Comparison of ENCODE assay signal across 12 mouse cellular contexts in the genomic region with DNA sequence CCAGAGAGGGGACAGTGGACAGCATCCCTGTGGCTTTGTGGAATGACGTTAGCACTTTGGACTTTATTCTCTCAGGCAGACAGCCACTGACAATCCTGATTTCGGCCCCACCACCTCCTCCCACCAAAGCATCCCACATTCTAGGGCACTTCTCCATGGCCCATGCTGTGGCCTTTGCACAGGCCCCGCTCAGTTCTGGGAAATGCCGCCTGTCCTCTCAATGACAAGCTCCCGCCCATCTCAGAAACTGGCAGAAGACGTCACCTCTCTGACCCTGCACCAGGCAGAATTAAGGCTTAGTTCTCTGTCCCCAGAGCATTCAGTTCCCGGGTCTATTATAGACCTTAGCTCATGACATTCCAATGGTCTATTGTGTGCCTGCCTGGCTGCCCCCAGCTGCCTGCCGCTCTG. TPM values are rescaled to one million over a fixed set of nuclear protein-coding genes. Genes with fewer than 3 reads are reported as not detected.
DNase-seq lines count a peak whose midpoint lies in the region; ATAC-seq and TF ChIP-seq lines count a peak whose summit lies in the region.
"Had no signal": no experiment of that assay in that cellular context is flagged by ENCODE, and none has a peak within 500 bp of the region (broad histone marks: within the 10 kb centered on the region; RNA-seq: fewer than 3 reads in every experiment).

No protein-coding gene starts in this region.

- DNase-seq in gastrocnemius, adult 2 months = peak; percentile 41
- DNase-seq in gastrocnemius, postnatal 36 days = no peak
- peak; percentile 69 for DNase-seq in embryo, embryonic 9.5 days (ENCODE audit: extremely low spot score)
- peak; percentile 87 for DNase-seq in heart, postnatal 0 days (ENCODE audit: low spot score)
- DNase-seq in layer of hippocampus, postnatal 36 days = no peak
- DNase-seq in cerebellum, adult 11-12 months = no peak
- DNase-seq: gastrocnemius, postnatal 14 days; kidney, adult 11 months; lung, postnatal 36 days had no signal

- TF ChIP-seq CTCF in gastrocnemius, adult 2 months (IDR thresholded peaks at IDR 0.05) = no peak
- no peak for TF ChIP-seq CTCF in heart, postnatal 0 days (IDR thresholded peaks at IDR 0.05; ENCODE audit: low read depth)
- TF ChIP-seq CTCF in intestine, postnatal 0 days (IDR thresholded peaks at IDR 0.05; ENCODE audit: low read depth) = no peak

- peak; percentile 87 for ATAC-seq in heart, postnatal 0 days (ENCODE audit: insufficient read depth, low read depth)
- ATAC-seq in midbrain, embryonic 13.5 days = peak; percentile 67
- no peak for ATAC-seq in intestine, postnatal 0 days

- no peaks in the 10 kb centered on the region for H3K27me3 ChIP-seq in heart, postnatal 0 days (ENCODE audit: control insufficient read depth, insufficient read depth, low read length)
- H3K27me3 ChIP-seq in midbrain, embryonic 13.5 days = no peaks in the 10 kb centered on the region
- H3K27me3 ChIP-seq in intestine, postnatal 0 days (replicated peaks; ENCODE audit: control insufficient read depth, insufficient read depth, low read length) = no peaks in the 10 kb centered on the region
- H3K27me3 ChIP-seq: embryonic facial prominence, embryonic 15.5 days had no signal

- intact Hi-C loops in gastrocnemius, adult 2 months (cut with DNase I) = no loop called here
- intact Hi-C loops in gastrocnemius, postnatal 36 days (cut with DNase I) = no loop called here

- peak overlapping the region; percentile 57 for H3K27ac ChIP-seq in gastrocnemius, adult 2 months
- peak overlapping the region; percentile 88 for H3K27ac ChIP-seq in heart, postnatal 0 days (ENCODE audit: low read depth)
- peak overlapping the region; percentile 58 for H3K27ac ChIP-seq in midbrain, embryonic 13.5 days
- no peak overlapping the region for H3K27ac ChIP-seq in intestine, postnatal 0 days (ENCODE audit: low read depth, low read length)
- H3K27ac ChIP-seq: embryonic facial prominence, embryonic 15.5 days had no signal

- peaks cover 5% of the 10 kb centered on the region; the same call in 1 of the 2 replicates for H3K4me1 ChIP-seq in heart, postnatal 0 days (ENCODE audit: control insufficient read depth, insufficient read depth)
- peaks cover 20% of the 10 kb centered on the region for H3K4me1 ChIP-seq in midbrain, embryonic 13.5 days (replicated peaks)
- H3K4me1 ChIP-seq in intestine, postnatal 0 days (replicated peaks; ENCODE audit: control insufficient read depth, insufficient read depth, low read length) = no peaks in the 10 kb centered on the region

- 18% methylated on average over 8 of the region's 8 CpGs for WGBS in heart, postnatal 0 days
- WGBS in midbrain, embryonic 13.5 days = 4% methylated on average over 8 of the region's 8 CpGs
- WGBS in intestine, postnatal 0 days = 53% methylated on average over 8 of the region's 8 CpGs

- no peak for TF ChIP-seq EP300 in heart, postnatal 0 days (IDR thresholded peaks at IDR 0.05; ENCODE audit: low read depth)

- no peak overlapping the region for H3K4me2 ChIP-seq in heart, postnatal 0 days (ENCODE audit: low read depth, low read length)
- 0 out of 2 replicates have a peak overlapping the region, but pooled peaks have one; percentile 3 for H3K4me2 ChIP-seq in midbrain, embryonic 13.5 days (replicated peaks)
- H3K4me2 ChIP-seq in intestine, postnatal 0 days (replicated peaks; ENCODE audit: low read depth) = no peak overlapping the region
- H3K4me2 ChIP-seq: embryonic facial prominence, embryonic 15.5 days had no signal

- H3K36me3 ChIP-seq in heart, postnatal 0 days (replicated peaks; ENCODE audit: control insufficient read depth, insufficient read depth, low read length) = no peaks in the 10 kb centered on the region
- H3K36me3 ChIP-seq in midbrain, embryonic 13.5 days = no peaks in the 10 kb centered on the region
- no peaks in the 10 kb centered on the region for H3K36me3 ChIP-seq in intestine, postnatal 0 days (ENCODE audit: control insufficient read depth, insufficient read depth)
- H3K36me3 ChIP-seq: embryonic facial prominence, embryonic 15.5 days had no signal

- H3K9ac ChIP-seq in heart, postnatal 0 days (replicated peaks; ENCODE audit: low read depth, low read length) = no peak overlapping the region
- no peak overlapping the region for H3K9ac ChIP-seq in midbrain, embryonic 13.5 days (replicated peaks)
- H3K9ac ChIP-seq in intestine, postnatal 0 days (ENCODE audit: low read depth, low read length) = no peak overlapping the region
- H3K9ac ChIP-seq: embryonic facial prominence, embryonic 15.5 days had no signal

- H3K9me3 ChIP-seq in heart, postnatal 0 days (replicated peaks; ENCODE audit: control insufficient read depth, low read length) = no peaks in the 10 kb centered on the region
- H3K9me3 ChIP-seq in midbrain, embryonic 13.5 days = no peaks in the 10 kb centered on the region
- no peaks in the 10 kb centered on the region for H3K9me3 ChIP-seq in intestine, postnatal 0 days (ENCODE audit: control insufficient read depth)
- H3K9me3 ChIP-seq: embryonic facial prominence, embryonic 15.5 days had no signal

- no peak overlapping the region for H3K4me3 ChIP-seq in gastrocnemius, adult 2 months
- no peak overlapping the region for H3K4me3 ChIP-seq in heart, postnatal 0 days (ENCODE audit: low read depth, low read length)
- no peak overlapping the region for H3K4me3 ChIP-seq in midbrain, embryonic 13.5 days (replicated peaks)
- no peak overlapping the region for H3K4me3 ChIP-seq in intestine, postnatal 0 days (ENCODE audit: low read depth, low read length)
- H3K4me3 ChIP-seq: embryonic facial prominence, embryonic 15.5 days had no signal

RNA-seq across cellular contexts. Expression of a gene that starts 7.0 kb away (rescaled TPM):
- total RNA-seq in gastrocnemius, adult 2 months (2021) = 10 to 100 TPM; 21.4 to 31.0 TPM
- total RNA-seq in gastrocnemius, postnatal 36 days (2021) = 10 to 100 TPM; 13.5 to 18.9 TPM
- total RNA-seq in heart, postnatal 0 days (2014; rRNA removed; ENCODE audit: low replicate concordance) = 33.6 and 36.8 TPM in 2 replicates
- polyA plus RNA-seq in heart, postnatal 0 days (2015; fragmentation: Nextera tagmentation; extraction: Ambion mirVana) = 1.4 and 1.7 TPM in 2 replicates
- 4.9 and 5.0 TPM in 2 replicates for polyA plus RNA-seq in midbrain, embryonic 13.5 days (2015; fragmentation: Nextera tagmentation; extraction: Ambion mirVana)
- 0.37 and 0.55 TPM in 2 replicates for polyA plus RNA-seq in intestine, postnatal 0 days (2015; fragmentation: Nextera tagmentation; extraction: Ambion mirVana)
- 10 to 100 TPM; 54.7 to 55.6 TPM for total RNA-seq in layer of hippocampus, postnatal 36 days (2021)

Comparison
In these comparisons a context has a peak if more than half of its experiments do, and no peak if none do; other contexts are left out.
1. DNase-seq: peak in gastrocnemius, adult 2 months (single experiment), embryo, embryonic 9.5 days (single experiment) and heart, postnatal 0 days (single experiment); none in gastrocnemius, postnatal 36 days (0 of 2), layer of hippocampus, postnatal 36 days (0 of 2) and cerebellum, adult 11-12 months (single experiment).